ENCODE assay signal across 19 mouse cellular contexts in the genomic region with DNA sequence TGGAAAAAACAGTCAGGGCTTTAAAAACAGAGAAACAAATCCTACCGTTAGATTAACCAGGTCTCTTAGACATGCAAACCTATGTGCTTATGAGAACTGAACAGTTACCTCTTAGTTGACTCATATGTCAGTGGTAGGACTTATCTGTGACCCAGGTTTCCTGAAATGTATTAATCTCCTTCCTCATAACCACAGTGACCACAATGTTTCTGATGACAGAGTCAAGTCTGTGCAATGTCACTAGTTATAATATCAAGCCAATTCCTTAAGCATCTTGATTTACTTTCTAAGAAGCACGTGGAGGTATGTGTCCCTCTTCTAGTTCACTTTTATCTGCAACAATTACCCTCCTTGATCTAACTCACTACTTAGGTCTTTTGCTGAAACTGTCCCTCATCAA.
DNase-seq lines count a peak whose midpoint lies in the region; ATAC-seq lines count a peak whose summit lies in the region.
"Had no signal": no experiment of that assay in that cellular context is flagged by ENCODE, and none has a peak within 500 bp of the region (broad histone marks: within the 10 kb centered on the region; RNA-seq: fewer than 3 reads in every experiment).

No protein-coding gene starts in this region.

- H3K4me3 ChIP-seq in liver, embryonic 11.5 days (ENCODE audit: low read depth, low read length): no peak overlapping the region
- no peak overlapping the region for H3K4me3 ChIP-seq in liver, embryonic 12.5 days
- H3K4me3 ChIP-seq in heart, embryonic 11.5 days (ENCODE audit: low read depth, low read length): no peak overlapping the region
- H3K4me3 ChIP-seq: embryonic facial prominence, embryonic 15.5 days; erythroblast, embryonic 14.5 days; forebrain, embryonic 10.5 days; forebrain, embryonic 15.5 days; heart, adult 2 months; heart, embryonic 12.5 days; hindbrain, embryonic 12.5 days had no signal

- peak; percentile 46; the same call in 1 of the 2 replicates for ATAC-seq in liver, embryonic 11.5 days (replicated peaks; ENCODE audit: low FRiP score)
- ATAC-seq in liver, embryonic 12.5 days: peak; percentile 18; the same call in 1 of the 2 replicates
- ATAC-seq in megakaryocyte, adult 5-6 weeks (ENCODE audit: poor library complexity, severe bottlenecking): peak; percentile 52
- no peak for ATAC-seq in heart, embryonic 11.5 days (replicated peaks; ENCODE audit: insufficient number of reproducible peaks, low FRiP score, low TSS enrichment)
- ATAC-seq: forebrain, embryonic 15.5 days; hindbrain, postnatal 0 days had no signal

- H3K4me1 ChIP-seq in liver, embryonic 11.5 days (replicated peaks; ENCODE audit: control insufficient read depth, insufficient read depth, low read length): peaks cover 27% of the 10 kb centered on the region
- peaks cover 36% of the 10 kb centered on the region for H3K4me1 ChIP-seq in liver, embryonic 12.5 days
- no peaks in the 10 kb centered on the region for H3K4me1 ChIP-seq in heart, embryonic 11.5 days (ENCODE audit: control insufficient read depth, insufficient read depth, low read length)
- H3K4me1 ChIP-seq: embryonic facial prominence, embryonic 15.5 days; heart, embryonic 12.5 days had no signal

- DNase-seq in liver, embryonic 11.5 days (ENCODE audit: low spot score): no peak
- no peak for DNase-seq in liver
- DNase-seq in spleen, adult 12 weeks (ENCODE audit: low spot score): no peak
- no peak for DNase-seq in heart, postnatal 14 days
- DNase-seq: cerebellum, adult 18-20 months; cerebellum, adult 9-11 months; cerebellum, postnatal 36 days; heart, adult 2 months; heart, postnatal 36 days had no signal

- no peaks in the 10 kb centered on the region for H3K9me3 ChIP-seq in liver, embryonic 11.5 days (ENCODE audit: control insufficient read depth, low read length)
- no peaks in the 10 kb centered on the region for H3K9me3 ChIP-seq in liver, embryonic 12.5 days (replicated peaks)
- H3K9me3 ChIP-seq in heart, embryonic 11.5 days (replicated peaks; ENCODE audit: control insufficient read depth, low read length): no peaks in the 10 kb centered on the region
- H3K9me3 ChIP-seq: embryonic facial prominence, embryonic 15.5 days; forebrain, embryonic 10.5 days; forebrain, embryonic 15.5 days; heart, embryonic 12.5 days; hindbrain, embryonic 12.5 days had no signal

- no peak overlapping the region for H3K9ac ChIP-seq in liver, embryonic 11.5 days (ENCODE audit: low read depth, low read length)
- no peak overlapping the region for H3K9ac ChIP-seq in liver, embryonic 12.5 days
- no peak overlapping the region for H3K9ac ChIP-seq in heart, embryonic 11.5 days (ENCODE audit: low read depth, low read length)
- H3K9ac ChIP-seq: embryonic facial prominence, embryonic 15.5 days; forebrain, embryonic 15.5 days; heart, embryonic 12.5 days; hindbrain, embryonic 12.5 days had no signal

- WGBS in liver, embryonic 11.5 days: 34% methylated on average over 2 of the region's 2 CpGs
- WGBS in liver, embryonic 12.5 days (ENCODE audit: insufficient replicate concordance): 32% methylated on average over 2 of the region's 2 CpGs
- WGBS in heart, embryonic 11.5 days (ENCODE audit: insufficient replicate concordance): 68% methylated on average over 2 of the region's 2 CpGs

- H3K27me3 ChIP-seq in liver, embryonic 11.5 days (replicated peaks; ENCODE audit: control insufficient read depth, insufficient read depth, low read length): no peaks in the 10 kb centered on the region
- H3K27me3 ChIP-seq in liver, embryonic 12.5 days (replicated peaks): no peaks in the 10 kb centered on the region
- no peaks in the 10 kb centered on the region for H3K27me3 ChIP-seq in heart, embryonic 11.5 days (ENCODE audit: control insufficient read depth, insufficient read depth, low read length)
- H3K27me3 ChIP-seq: embryonic facial prominence, embryonic 15.5 days; forebrain, embryonic 15.5 days; heart, embryonic 12.5 days; hindbrain, embryonic 12.5 days had no signal

- H3K4me2 ChIP-seq in liver, embryonic 11.5 days: no peak overlapping the region
- H3K4me2 ChIP-seq in liver, embryonic 12.5 days: no peak overlapping the region
- no peak overlapping the region for H3K4me2 ChIP-seq in heart, embryonic 11.5 days
- H3K4me2 ChIP-seq: embryonic facial prominence, embryonic 15.5 days; forebrain, embryonic 15.5 days; heart, embryonic 12.5 days; hindbrain, embryonic 12.5 days had no signal

- no peak overlapping the region for H3K27ac ChIP-seq in liver, embryonic 11.5 days (ENCODE audit: low read depth, low read length)
- H3K27ac ChIP-seq in liver, embryonic 12.5 days: peak overlapping the region; percentile 48; the same call in 1 of the 2 replicates
- no peak overlapping the region for H3K27ac ChIP-seq in heart, embryonic 11.5 days (ENCODE audit: low read depth, low read length)
- H3K27ac ChIP-seq: embryonic facial prominence, embryonic 15.5 days; forebrain, embryonic 10.5 days; forebrain, embryonic 15.5 days; heart, adult 2 months; hindbrain, embryonic 12.5 days; hindbrain, postnatal 0 days had no signal

- H3K36me3 ChIP-seq in liver, embryonic 11.5 days (ENCODE audit: control insufficient read depth, insufficient read depth, low read length): no peaks in the 10 kb centered on the region
- no peaks in the 10 kb centered on the region for H3K36me3 ChIP-seq in liver, embryonic 12.5 days
- no peaks in the 10 kb centered on the region for H3K36me3 ChIP-seq in heart, embryonic 11.5 days (ENCODE audit: control insufficient read depth, insufficient read depth, low read length)
- H3K36me3 ChIP-seq: embryonic facial prominence, embryonic 15.5 days; forebrain, embryonic 10.5 days; forebrain, embryonic 15.5 days; heart, embryonic 12.5 days; hindbrain, embryonic 12.5 days had no signal

- intact Hi-C loops in heart, postnatal 14 days (cut with DNase I): no loop called here
